8 mouse cellular contexts compared by ENCODE assay signal in the genomic region with DNA sequence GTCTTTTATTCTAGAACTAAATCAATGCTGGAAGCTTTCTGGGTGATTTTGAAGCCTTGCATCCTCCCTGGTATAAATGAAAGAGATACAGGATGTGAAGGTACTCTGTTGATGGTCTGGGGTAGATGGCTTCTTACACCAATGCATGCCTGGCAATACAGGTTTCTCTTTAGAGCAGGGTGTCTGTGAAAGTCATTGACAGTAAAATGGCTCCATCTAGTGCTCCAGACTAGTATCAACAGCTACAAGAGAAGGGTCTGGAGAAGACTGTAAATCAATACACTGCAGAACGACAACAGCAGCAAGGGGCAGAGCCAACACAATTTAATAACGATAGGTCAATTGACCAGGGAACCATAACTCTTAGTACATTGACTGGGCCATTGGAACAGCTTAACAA.
DNase-seq lines count a peak whose midpoint lies in the region; ATAC-seq and TF ChIP-seq lines count a peak whose summit lies in the region.

No protein-coding gene starts in this region.

- peak; percentile 16 for DNase-seq in heart, adult 8-10 months (ENCODE audit: low spot score)
- DNase-seq in thymus, adult 2 months = peak; percentile 22
- DNase-seq in thymus, postnatal 36 days = no peak
- DNase-seq in embryo, embryonic 11 days = peak; percentile 65
- DNase-seq in lung, embryonic 14.5 days = peak; percentile 76
- no peak for DNase-seq in stomach, postnatal 0 days (ENCODE audit: low spot score)
- no peak for DNase-seq in adrenal gland, adult 8-10 months

- TF ChIP-seq CTCF in thymus, adult 2 months (IDR thresholded peaks at IDR 0.05; ENCODE audit: borderline replicate concordance, control insufficient read depth, extremely low read depth, insufficient read depth, low read length, poor library complexity) = no peak
- peak; percentile 67 for TF ChIP-seq CTCF in lung, embryonic 14.5 days (IDR thresholded peaks at IDR 0.05; ENCODE audit: low read depth)
- peak; percentile 84 for TF ChIP-seq CTCF in stomach, postnatal 0 days (IDR thresholded peaks at IDR 0.05; ENCODE audit: low read depth)

- no peaks in the 10 kb centered on the region for H3K4me1 ChIP-seq in heart, embryonic 12.5 days (replicated peaks)
- no peaks in the 10 kb centered on the region for H3K4me1 ChIP-seq in thymus, adult 2 months (replicated peaks; ENCODE audit: control insufficient read depth, insufficient read depth, low read length)
- no peaks in the 10 kb centered on the region for H3K4me1 ChIP-seq in lung, embryonic 14.5 days (ENCODE audit: insufficient read depth)
- H3K4me1 ChIP-seq in stomach, postnatal 0 days (replicated peaks; ENCODE audit: control insufficient read depth, insufficient read depth) = no peaks in the 10 kb centered on the region

- no peak overlapping the region for H3K9ac ChIP-seq in heart, embryonic 12.5 days
- no peak overlapping the region for H3K9ac ChIP-seq in lung, embryonic 14.5 days
- no peak overlapping the region for H3K9ac ChIP-seq in stomach, postnatal 0 days (ENCODE audit: low read length)

- WGBS in heart, embryonic 12.5 days = 48% methylated on average over 2 of the region's 2 CpGs
- 9% methylated on average over 2 of the region's 2 CpGs for WGBS in thymus, adult 2 months
- WGBS in lung, embryonic 14.5 days = 52% methylated on average over 2 of the region's 2 CpGs
- 34% methylated on average over 2 of the region's 2 CpGs for WGBS in stomach, postnatal 0 days

- no peaks in the 10 kb centered on the region for H3K36me3 ChIP-seq in heart, embryonic 12.5 days
- no peaks in the 10 kb centered on the region for H3K36me3 ChIP-seq in thymus, adult 2 months (ENCODE audit: control insufficient read depth, insufficient read depth, low read length)
- H3K36me3 ChIP-seq in lung, embryonic 14.5 days (ENCODE audit: insufficient read depth) = no peaks in the 10 kb centered on the region
- no peaks in the 10 kb centered on the region for H3K36me3 ChIP-seq in stomach, postnatal 0 days (ENCODE audit: control insufficient read depth, insufficient read depth, low read length)

- H3K27ac ChIP-seq in heart, embryonic 12.5 days (ENCODE audit: poor library complexity, severe bottlenecking) = no peak overlapping the region
- H3K27ac ChIP-seq in thymus, adult 2 months (ENCODE audit: control insufficient read depth, insufficient read depth, low read length) = no peak overlapping the region
- H3K27ac ChIP-seq in lung, embryonic 14.5 days (ENCODE audit: low read depth) = no peak overlapping the region
- H3K27ac ChIP-seq in stomach, postnatal 0 days (replicated peaks) = no peak overlapping the region

- no peak for ATAC-seq in heart, embryonic 12.5 days (ENCODE audit: insufficient number of reproducible peaks, low FRiP score)
- ATAC-seq in lung, embryonic 14.5 days (ENCODE audit: insufficient read depth) = no peak
- no peak for ATAC-seq in stomach, postnatal 0 days (ENCODE audit: low FRiP score, low TSS enrichment)

- H3K4me3 ChIP-seq in heart, embryonic 12.5 days = no peak overlapping the region
- H3K4me3 ChIP-seq in thymus, adult 2 months (ENCODE audit: control insufficient read depth, insufficient read depth, low read length) = no peak overlapping the region
- no peak overlapping the region for H3K4me3 ChIP-seq in lung, embryonic 14.5 days (ENCODE audit: low read depth, low read length)
- H3K4me3 ChIP-seq in stomach, postnatal 0 days (ENCODE audit: low read depth, low read length) = no peak overlapping the region

- TF ChIP-seq POLR2A in thymus, adult 2 months (IDR thresholded peaks at IDR 0.05; ENCODE audit: control insufficient read depth, extremely low read depth, insufficient read depth, low read length, poor library complexity) = no peak

- H3K9me3 ChIP-seq in heart, embryonic 12.5 days (replicated peaks) = no peaks in the 10 kb centered on the region
- H3K9me3 ChIP-seq in lung, embryonic 14.5 days (ENCODE audit: low read depth, low read length) = no peaks in the 10 kb centered on the region
- H3K9me3 ChIP-seq in stomach, postnatal 0 days (ENCODE audit: control insufficient read depth, low read length) = no peaks in the 10 kb centered on the region

- no peak overlapping the region for H3K4me2 ChIP-seq in heart, embryonic 12.5 days
- H3K4me2 ChIP-seq in lung, embryonic 14.5 days = no peak overlapping the region
- no peak overlapping the region for H3K4me2 ChIP-seq in stomach, postnatal 0 days (replicated peaks; ENCODE audit: low read depth)

- no peaks in the 10 kb centered on the region for H3K27me3 ChIP-seq in heart, embryonic 12.5 days (replicated peaks)
- H3K27me3 ChIP-seq in thymus, adult 2 months (ENCODE audit: control insufficient read depth, insufficient read depth, low read length) = no peaks in the 10 kb centered on the region
- no peaks in the 10 kb centered on the region for H3K27me3 ChIP-seq in lung, embryonic 14.5 days (ENCODE audit: insufficient read depth, low read length)
- no peaks in the 10 kb centered on the region for H3K27me3 ChIP-seq in stomach, postnatal 0 days (ENCODE audit: control insufficient read depth, insufficient read depth, low read length)

- TF ChIP-seq EP300 in stomach, postnatal 0 days (optimal IDR thresholded peaks at IDR 0.05) = no peak

Comparison
In these comparisons a context has a peak if more than half of its experiments do, and no peak if none do; other contexts are left out.
1. DNase-seq: peak in heart, adult 8-10 months (single experiment), thymus, adult 2 months (single experiment), embryo, embryonic 11 days (single experiment) and lung, embryonic 14.5 days (single experiment); none in thymus, postnatal 36 days (0 of 2), stomach, postnatal 0 days (single experiment) and adrenal gland, adult 8-10 months (single experiment).